Mouse (Mus musculus) liver, adult 10 weeks (tissue): Measurements from ENCODE around the gene Ap2b1. TPM values are rescaled to one million over a fixed set of nuclear protein-coding genes. Genes with fewer than 3 reads are reported as not detected.

Source experiments
- polyA plus RNA-seq: library from polyadenylated mRNA; stranded (reverse); fragments of 350-450 nt; fragmentation: Illumina TruSeq; extraction: RNeasy Lipid Tissue Mini Kit (QIAGEN cat#74804); gene quantifications from one replicate; pipeline ENCODE4 v1.2.3, GENCODE M21; 2014; ENCODE audit warnings: low read depth, low replicate concordance

Ap2b1 gene
- 14.0 TPM for polyA plus RNA-seq

GRCm38 (mm10) chr11:83298225-83299195, at the start of gene Ap2b1:
Gene Ap2b1, plus strand, starts transcription at chr11:83299024.

DNA sequence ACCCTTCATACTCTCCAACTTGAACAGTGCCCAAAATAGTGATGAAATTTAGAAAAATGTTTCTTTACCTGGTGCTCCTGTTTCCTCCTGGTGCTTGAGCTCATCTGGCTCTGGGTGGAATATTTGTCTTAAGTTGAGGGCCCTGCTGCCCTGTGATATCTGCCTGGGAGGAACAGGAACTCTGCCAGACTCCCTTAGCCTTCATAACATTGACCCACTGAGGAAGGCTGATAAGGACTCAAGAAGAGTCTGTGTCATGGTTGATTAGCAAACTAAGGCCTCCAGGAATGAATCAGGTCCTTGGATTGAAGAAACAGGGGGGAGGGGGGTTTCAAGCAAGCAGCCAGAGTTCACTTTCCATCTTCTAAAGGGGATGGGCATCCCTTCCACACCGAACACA, 12.3 kb upstream of the Ap2b1 start, which contains the start of gene Slfn14:
Slfn14 (minus strand) TSS at position 161 of the 400 bp plus-strand sequence.

GRCm38 (mm10) chr11:83302526-83303251, 3.9 kb downstream of the Ap2b1 start, which contains the start of gene Pex12:
Gene Pex12, minus strand, starts transcription at chr11:83302586.

DNA sequence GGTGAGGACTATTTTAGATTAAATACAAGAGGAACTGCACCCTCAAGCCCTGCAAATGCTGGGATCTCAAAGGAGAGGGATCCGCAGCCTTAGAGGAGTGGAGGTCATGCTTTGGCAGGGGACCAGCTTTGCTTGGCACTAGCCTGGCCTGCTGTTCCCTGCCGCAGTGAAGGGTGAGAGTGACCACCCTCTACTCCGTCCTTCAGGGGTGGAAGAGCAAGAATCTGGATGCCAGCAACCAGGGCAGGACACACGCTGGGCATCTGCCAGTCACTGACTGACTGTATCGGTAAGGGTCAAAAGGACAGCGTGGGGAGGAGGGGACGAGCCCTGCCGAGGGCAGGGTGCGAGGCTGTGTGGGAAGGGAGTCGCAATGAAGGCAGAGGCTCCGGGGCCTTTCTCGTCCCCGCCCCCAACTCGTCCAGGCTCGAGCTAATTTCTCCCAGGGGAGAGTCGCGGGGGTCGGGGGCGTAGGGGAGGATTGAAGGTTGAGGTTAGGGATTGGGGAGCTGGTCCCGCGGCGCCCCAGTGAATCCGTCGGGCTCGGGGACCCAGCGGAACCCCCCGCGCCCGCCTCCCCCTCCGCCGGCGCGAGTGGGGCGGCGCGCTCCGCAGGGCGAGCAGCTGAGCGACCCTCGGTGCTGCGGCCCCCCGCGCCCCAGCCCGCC, 110.4 kb downstream of the Ap2b1 start, which contains the start of gene Rasl10b:
Rasl10b (plus strand) TSS at position 51 of the 668 bp plus-strand sequence.

DNA sequence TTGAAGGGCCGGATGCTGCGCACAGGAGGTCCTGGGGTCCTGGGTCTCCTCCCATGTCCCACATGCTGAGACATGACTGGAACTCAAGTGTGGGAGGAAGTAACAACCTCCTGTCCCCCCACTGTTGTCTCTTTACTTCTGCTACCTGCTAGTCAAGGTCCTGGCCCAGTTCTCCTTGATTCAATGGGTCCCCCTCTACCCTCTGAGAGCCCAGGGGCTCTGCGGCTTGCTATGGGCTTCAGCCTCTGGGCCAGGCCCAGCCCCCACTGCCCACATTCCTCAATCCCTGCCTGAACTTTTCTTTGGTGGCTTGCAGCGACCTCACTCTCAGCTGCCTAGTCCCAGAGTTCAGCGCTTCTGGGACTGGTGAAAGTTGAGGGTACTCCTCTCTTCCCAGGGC, 130.5 kb downstream of the Ap2b1 start, which contains the start of gene Gas2l2:
Gas2l2 (minus strand) TSS at position 101 of the 400 bp plus-strand sequence.

DNA sequence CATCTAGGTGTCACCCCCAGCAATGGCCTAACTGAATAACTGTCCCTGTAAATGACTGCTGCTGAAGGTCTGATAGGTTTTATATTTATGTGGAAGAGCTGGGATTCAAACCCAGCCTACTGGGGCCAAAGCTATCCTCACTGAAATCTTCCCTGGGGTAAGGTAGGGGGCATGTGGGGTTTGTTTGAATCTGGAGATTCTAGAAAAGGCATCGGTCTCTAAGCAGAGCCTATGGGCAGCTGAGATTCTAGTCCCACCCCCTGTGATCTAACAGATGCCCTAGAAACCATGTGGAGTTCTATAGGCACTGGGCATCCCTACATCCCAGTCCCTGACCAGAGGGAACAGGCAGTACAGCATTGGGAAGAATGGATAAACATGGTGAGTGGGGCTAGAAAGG, 138.6 kb downstream of the Ap2b1 start, which contains the start of gene 1700020L24Rik:
1700020L24Rik (plus strand) TSS at position 301 of the 400 bp plus-strand sequence.

Other genes with a start within 250 kb of the Ap2b1 start
- 4.7 TPM for gene Slfn2, start 233.9 kb upstream of the Ap2b1 start, polyA plus RNA-seq
- gene Slfn1, start 182.2 kb upstream of the Ap2b1 start, polyA plus RNA-seq: 0.61 TPM
- 0.45 TPM for gene Slfn4, start 123.8 kb upstream of the Ap2b1 start, polyA plus RNA-seq
- 0.29 TPM for gene Slfn3, start 107.7 kb upstream of the Ap2b1 start, polyA plus RNA-seq
- not detected for gene Slfn14, start 12.3 kb upstream of the Ap2b1 start, polyA plus RNA-seq
- 25.0 TPM for gene Pex12, start 3.6 kb downstream of the Ap2b1 start, polyA plus RNA-seq
- not detected for gene Rasl10b, start 110.1 kb downstream of the Ap2b1 start, polyA plus RNA-seq
- not detected for gene Gas2l2, start 130.4 kb downstream of the Ap2b1 start, polyA plus RNA-seq
- not detected for gene 1700020L24Rik, start 138.7 kb downstream of the Ap2b1 start, polyA plus RNA-seq
- not detected for gene Mmp28, start 164.0 kb downstream of the Ap2b1 start, polyA plus RNA-seq
- gene Taf15, start 174.1 kb downstream of the Ap2b1 start, polyA plus RNA-seq: 112 TPM
- gene Heatr9, start 223.2 kb downstream of the Ap2b1 start, polyA plus RNA-seq: not detected
- 2.0 TPM for gene Ccl5, start 231.5 kb downstream of the Ap2b1 start, polyA plus RNA-seq